Mouse (Mus musculus) urinary bladder, postnatal 0 days (tissue): ENCODE data around the gene Atp1b2. TPM values are rescaled to one million over a fixed set of nuclear protein-coding genes. Genes with fewer than 3 reads are reported as not detected.

Experiments
- microRNA counts: library from miRNA; unstranded; fragments of <30 nt; microRNA quantifications from one replicate; lab custom pipeline; 2016
- microRNA-seq: library from miRNA; unstranded; fragments of <30 nt; microRNA quantifications from one replicate; pipeline ENCODE4, GENCODE M21; 2016
- polyA plus RNA-seq: library from polyadenylated mRNA; unstranded; fragments of >200 nt; fragmentation: Nextera tagmentation; extraction: Ambion mirVana; gene quantifications from 2 replicates; pipeline ENCODE4 v1.2.1, GENCODE M21; 2015

Gene Atp1b2
- 13.2 and 14.4 TPM in 2 replicates for polyA plus RNA-seq

DNA sequence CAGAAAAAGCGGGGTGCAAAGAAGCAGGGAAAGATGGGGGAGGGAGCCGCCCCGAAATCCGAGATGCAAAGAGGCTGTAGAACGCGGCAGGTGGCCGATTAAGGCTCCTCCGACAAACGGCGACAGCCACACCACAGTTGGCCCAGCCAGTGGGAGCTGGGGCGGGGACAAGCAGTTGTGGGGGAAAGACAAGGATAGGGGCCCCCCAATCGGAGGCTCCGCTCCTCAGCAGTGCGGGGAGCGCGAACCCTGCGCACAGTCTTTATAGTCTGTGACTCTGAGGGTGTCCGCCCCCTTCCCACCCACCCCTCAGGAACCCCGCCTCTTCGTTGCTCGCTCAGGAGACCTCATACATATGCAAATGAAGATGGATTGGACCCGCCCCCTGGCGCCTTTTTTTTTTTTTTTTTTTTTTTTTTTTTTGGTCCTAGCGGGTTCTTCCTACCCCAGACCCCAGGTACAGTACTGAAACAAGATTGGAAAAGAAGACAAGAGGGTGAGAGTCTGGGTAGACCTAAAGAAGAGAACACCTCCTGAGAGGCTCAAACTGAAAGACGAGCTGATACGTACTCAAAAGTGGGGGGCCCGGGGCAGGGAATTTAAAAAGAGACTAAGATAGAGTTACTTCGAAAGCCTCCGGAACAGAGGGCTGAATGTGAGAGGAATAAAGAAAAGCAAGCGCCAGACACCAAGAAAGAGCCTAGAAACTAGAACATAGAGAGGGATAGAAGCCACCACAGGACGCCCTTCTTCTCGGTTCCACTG, at the start of gene Atp1b2:
Gene Atp1b2, minus strand, starts transcription at position 217 of the 765 bp plus-strand sequence.

DNA sequence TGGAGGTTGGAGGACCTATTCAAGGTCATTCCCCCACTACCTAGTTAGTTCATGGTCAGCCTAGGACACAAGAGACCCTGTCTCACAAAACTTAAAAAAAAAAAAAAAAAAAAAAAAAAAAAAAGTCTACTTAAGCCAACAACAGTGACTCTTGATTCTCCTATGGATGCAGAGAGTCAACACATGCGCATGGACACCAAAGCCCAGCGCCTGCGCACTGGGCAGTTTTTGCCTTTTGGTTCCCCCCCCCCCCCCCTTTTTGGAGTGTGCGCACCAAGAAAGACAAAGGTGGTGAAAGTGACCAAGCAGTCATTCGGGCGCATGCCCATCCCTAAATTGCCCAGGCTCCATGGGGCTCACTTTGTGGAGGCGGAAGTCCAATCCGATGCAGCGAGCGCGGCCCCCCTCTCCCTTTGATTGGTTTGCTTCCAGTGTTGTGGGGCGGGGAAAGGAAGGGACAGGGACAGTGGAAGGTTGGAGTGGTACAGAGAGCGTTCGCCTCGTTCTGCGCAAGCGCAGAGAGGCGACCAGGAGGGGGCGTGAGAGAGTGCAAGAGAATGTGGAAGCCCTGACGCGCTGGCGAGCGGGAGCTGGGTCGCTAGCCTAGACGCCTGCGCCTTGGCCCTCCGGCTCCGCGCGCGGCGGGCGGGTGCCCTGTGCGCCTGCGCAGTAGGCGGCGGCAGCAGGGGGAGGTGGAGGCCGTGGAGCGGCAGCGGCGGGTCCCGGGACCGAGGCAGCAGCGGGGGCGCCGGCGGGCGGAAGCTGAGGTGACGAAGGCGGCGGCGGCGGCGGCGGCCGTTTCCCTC, 26.7 kb upstream of the Atp1b2 start, which contains the start of gene Fxr2:
Gene Fxr2, plus strand, starts transcription at position 707 of the 806 bp plus-strand sequence.

DNA sequence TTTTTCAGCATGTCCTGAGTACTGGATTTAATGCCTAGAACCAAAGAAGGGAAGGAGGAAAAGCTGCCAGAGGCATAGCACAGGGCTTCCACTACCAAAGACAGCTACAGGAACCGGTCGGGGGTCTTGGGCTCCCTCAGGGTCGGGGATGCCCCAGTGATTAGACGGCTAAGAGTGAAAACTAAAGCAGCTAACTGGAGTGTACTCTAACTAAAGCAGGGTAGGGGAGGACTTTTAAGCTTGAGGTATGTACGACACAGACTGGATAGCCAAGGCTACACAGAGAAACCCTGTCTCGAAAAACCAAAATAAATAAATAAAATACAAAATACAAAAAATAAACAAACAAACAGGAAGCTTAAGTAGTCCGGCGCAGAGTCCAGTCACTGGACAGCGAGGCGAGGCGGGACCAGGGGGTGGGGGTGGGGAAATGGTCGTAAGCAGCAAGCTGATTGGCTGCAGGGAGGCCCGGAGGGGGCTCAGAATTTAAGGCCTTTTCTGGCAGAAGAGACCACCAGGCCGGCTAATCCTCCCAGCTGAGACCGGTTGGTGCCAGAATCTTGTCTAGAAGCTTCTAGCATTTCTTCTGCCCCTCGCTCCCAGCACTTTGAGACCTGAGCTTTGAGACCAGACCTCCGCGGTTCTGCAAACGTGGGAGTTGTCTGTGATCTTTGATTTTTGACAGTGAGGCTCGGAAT, 16.0 kb upstream of the Atp1b2 start, which contains the start of gene Sat2:
Gene Sat2, plus strand, starts transcription at position 454 of the 698 bp plus-strand sequence.

DNA sequence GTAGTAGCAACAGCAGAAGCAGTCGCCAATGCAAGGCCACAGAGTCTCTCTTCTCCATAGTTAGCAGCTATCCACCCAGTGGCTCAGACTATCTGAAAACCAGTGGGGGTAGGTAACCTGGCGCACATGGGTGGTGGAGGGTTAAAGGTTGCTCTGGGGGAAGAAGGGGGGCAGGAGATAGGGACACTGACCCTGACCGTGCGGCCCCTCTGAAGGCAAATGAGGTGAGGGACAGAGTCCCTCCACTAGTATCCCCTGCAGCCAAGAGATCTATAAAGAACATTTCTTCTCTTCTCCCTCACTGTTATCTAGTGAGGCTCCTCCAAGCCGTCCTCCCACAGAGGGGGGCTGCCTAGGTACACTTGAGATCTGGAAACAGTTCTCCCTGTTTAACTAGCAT, 12.1 kb upstream of the Atp1b2 start, which contains the start of gene Shbg:
Gene Shbg, minus strand, starts transcription at position 101 of the 400 bp plus-strand sequence.

DNA sequence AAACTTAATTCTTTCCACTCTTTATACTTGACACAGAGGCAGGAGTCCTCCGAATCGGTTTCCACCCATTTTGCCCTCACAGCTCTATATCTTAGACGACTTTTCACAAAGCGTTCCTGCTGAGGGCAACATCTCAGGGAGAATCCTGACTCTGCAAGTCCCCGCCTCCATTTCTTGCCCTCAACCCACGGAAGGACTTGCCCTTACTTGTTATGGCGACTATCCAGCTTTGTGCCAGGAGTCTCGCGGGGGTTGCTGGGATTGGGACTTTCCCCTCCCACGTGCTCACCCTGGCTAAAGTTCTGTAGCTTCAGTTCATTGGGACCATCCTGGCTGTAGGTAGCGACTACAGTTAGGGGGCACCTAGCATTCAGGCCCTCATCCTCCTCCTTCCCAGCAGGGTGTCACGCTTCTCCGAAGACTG, 25.6 kb downstream of the Atp1b2 start, which contains the start of the genes Wrap53 and Trp53:
Gene Wrap53, minus strand, starts transcription at position 165 of the 424 bp plus-strand sequence.
Gene Trp53, plus strand, starts transcription at position 269 of the 424 bp plus-strand sequence.

DNA sequence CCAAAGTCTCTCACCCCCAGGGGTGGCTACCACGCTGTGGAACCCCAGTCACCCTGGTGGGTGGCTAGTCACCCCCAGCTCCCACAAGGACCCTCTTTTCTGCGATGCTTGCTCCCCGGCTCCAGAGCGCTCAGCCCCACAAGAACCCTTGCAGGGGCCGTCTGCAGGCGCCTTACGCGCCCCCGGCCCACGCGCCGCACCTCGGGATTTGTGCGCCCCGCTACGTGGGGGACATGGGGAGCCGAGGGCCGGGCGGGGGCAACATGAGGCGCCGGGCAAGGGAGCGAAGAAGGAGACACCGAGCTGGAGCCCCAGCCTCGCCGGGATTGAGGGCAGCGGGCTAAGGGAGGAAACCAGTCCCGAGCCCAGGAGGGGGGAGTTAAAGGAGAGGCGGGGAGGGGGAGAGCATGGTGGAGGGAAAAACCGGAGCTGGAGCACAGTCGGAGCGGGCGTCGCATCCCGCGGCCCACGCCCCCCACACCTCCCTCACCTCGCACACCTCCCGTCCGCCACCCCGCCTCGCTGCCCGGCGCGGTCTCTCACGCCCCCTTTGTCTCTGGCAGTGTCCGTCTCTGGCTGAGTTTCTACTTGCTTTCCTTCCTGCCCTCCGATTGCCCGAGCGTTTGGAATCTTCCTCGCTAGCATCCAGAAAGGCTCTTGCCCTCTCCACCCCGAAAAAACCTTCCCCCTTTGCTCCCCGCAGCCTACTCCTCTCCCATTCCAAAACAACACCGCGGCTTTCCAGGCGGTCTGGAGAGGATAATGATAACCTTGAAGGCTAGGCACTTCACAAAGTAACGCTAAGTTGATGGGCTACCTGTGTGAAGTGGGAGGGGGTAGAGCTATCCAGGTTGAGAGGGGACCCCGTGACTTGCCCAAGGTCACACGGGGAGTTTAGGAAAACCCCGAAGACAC, 45.6 kb downstream of the Atp1b2 start, which contains the start of gene Efnb3:
Gene Efnb3, minus strand, starts transcription at position 355 of the 915 bp plus-strand sequence.

MicroRNAs within 50 kb of the gene (microRNA counts, 519-probe panel; counts per million panel counts)
- microRNA mmu-miR-467f (lab: Ali Mortazavi, UCI) = 3,529 counts per million, percentile 60 among the panel's probes with 10 or more counts

Small RNA genes within 50 kb of the gene (microRNA-seq; reads per million reads assigned to microRNA genes)
- gene Mir467f = not detected

Other genes with a start within 250 kb of the Atp1b2 start
- gene Chd3, start 236.5 kb downstream of the Atp1b2 start, polyA plus RNA-seq = 31.5 and 32.5 TPM in 2 replicates
- 157 and 160 TPM in 2 replicates for gene Naa38, start 210.5 kb downstream of the Atp1b2 start, polyA plus RNA-seq
- 15.0 and 16.0 TPM in 2 replicates for gene Cyb5d1, start 210.3 kb downstream of the Atp1b2 start, polyA plus RNA-seq
- gene Tmem88, start 207.7 kb downstream of the Atp1b2 start, polyA plus RNA-seq = 19.0 and 19.9 TPM in 2 replicates
- gene Kdm6b, start 192.3 kb downstream of the Atp1b2 start, polyA plus RNA-seq = 11.5 and 13.3 TPM in 2 replicates
- 0.13 and 0.16 TPM in 2 replicates for gene Dnah2, start 56.8 kb downstream of the Atp1b2 start, polyA plus RNA-seq
- 3.4 and 3.7 TPM in 2 replicates for gene Efnb3, start 45.7 kb downstream of the Atp1b2 start, polyA plus RNA-seq
- gene Wrap53, start 25.7 kb downstream of the Atp1b2 start, polyA plus RNA-seq = 8.2 and 8.8 TPM in 2 replicates
- 44.4 and 46.3 TPM in 2 replicates for gene Trp53, start 25.6 kb downstream of the Atp1b2 start, polyA plus RNA-seq
- not detected in 2 replicates for gene Shbg, start 12.0 kb upstream of the Atp1b2 start, polyA plus RNA-seq
- 19.2 and 22.9 TPM in 2 replicates for gene Sat2, start 16.1 kb upstream of the Atp1b2 start, polyA plus RNA-seq
- 12.5 and 13.6 TPM in 2 replicates for gene Fxr2, start 27.0 kb upstream of the Atp1b2 start, polyA plus RNA-seq
- gene Sox15, start 49.4 kb upstream of the Atp1b2 start, polyA plus RNA-seq = 3.2 and 7.1 TPM in 2 replicates
- gene Mpdu1, start 56.7 kb upstream of the Atp1b2 start, polyA plus RNA-seq = 33.5 and 41.2 TPM in 2 replicates
- gene Cd68, start 60.2 kb upstream of the Atp1b2 start, polyA plus RNA-seq = 27.9 and 48.1 TPM in 2 replicates
- gene Eif4a1, start 66.5 kb upstream of the Atp1b2 start, polyA plus RNA-seq = 378 and 433 TPM in 2 replicates
- gene Senp3, start 76.1 kb upstream of the Atp1b2 start, polyA plus RNA-seq = 46.3 and 49.8 TPM in 2 replicates
- gene Tnfsf13, start 79.8 kb upstream of the Atp1b2 start, polyA plus RNA-seq = 0.47 and 0.62 TPM in 2 replicates
- 17.2 and 17.8 TPM in 2 replicates for gene Tnfsf12, start 89.9 kb upstream of the Atp1b2 start, polyA plus RNA-seq
- gene Tnfsfm13, start 90.2 kb upstream of the Atp1b2 start, polyA plus RNA-seq = 4.7 and 5.4 TPM in 2 replicates
- 9.3 and 10.3 TPM in 2 replicates for gene Polr2a, start 152.7 kb upstream of the Atp1b2 start, polyA plus RNA-seq
- gene Slc35g3, start 156.0 kb upstream of the Atp1b2 start, polyA plus RNA-seq = not detected in 2 replicates
- gene Zbtb4, start 160.0 kb upstream of the Atp1b2 start, polyA plus RNA-seq = 3.9 and 4.3 TPM in 2 replicates
- 5.9 and 6.9 TPM in 2 replicates for gene Chrnb1, start 190.0 kb upstream of the Atp1b2 start, polyA plus RNA-seq
- gene Fgf11, start 195.9 kb upstream of the Atp1b2 start, polyA plus RNA-seq = 0.78 and 0.86 TPM in 2 replicates
- 13.7 TPM in 2 replicates for gene Tmem102, start 199.7 kb upstream of the Atp1b2 start, polyA plus RNA-seq
- not detected in 2 replicates for gene Gm39566, start 209.4 kb upstream of the Atp1b2 start, polyA plus RNA-seq
- gene Spem2, start 212.5 kb upstream of the Atp1b2 start, polyA plus RNA-seq = not detected in 2 replicates
- gene Spem1, start 216.2 kb upstream of the Atp1b2 start, polyA plus RNA-seq = 0.25 TPM in 1 of 2 replicates, not detected in the other
- gene Nlgn2, start 231.8 kb upstream of the Atp1b2 start, polyA plus RNA-seq = 3.0 and 3.5 TPM in 2 replicates
- 421 and 430 TPM in 2 replicates for gene Tmem256, start 232.6 kb upstream of the Atp1b2 start, polyA plus RNA-seq
- gene Plscr3, start 240.4 kb upstream of the Atp1b2 start, polyA plus RNA-seq = 94.6 and 111 TPM in 2 replicates